Mouse (Mus musculus) T-cell, adult 2 months (primary cell): ENCODE results near the gene 2610028H24Rik.

Experiments
- DNase-seq: peaks from one replicate; pipeline ENCODE4 v3.0.0; 2022; ENCODE audit warnings: low spot score

2610028H24Rik gene

DNA sequence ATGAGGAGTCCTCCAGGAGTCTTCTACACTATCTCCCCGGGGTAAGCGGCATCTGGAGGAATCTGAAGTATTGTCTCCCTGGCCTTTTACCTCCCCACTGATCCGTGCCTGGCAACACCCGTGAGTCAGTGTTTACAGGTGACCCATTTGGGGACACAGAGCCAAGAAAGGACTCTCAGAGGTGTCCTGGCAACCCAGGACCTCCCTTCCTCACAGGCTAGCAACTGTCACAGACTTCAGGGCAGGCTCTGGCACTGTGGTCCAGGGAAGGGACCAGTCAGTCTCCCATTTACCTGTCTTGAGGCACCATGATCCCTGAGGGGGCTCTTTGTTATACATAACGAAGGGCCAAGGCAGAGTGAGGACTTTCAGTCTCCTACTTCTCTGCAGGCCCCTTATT is at the start of gene 2610028H24Rik:
Gene 2610028H24Rik (plus strand): TSS at position 231 of the 400 bp plus-strand sequence.
- DNase-seq = no peak

DNA sequence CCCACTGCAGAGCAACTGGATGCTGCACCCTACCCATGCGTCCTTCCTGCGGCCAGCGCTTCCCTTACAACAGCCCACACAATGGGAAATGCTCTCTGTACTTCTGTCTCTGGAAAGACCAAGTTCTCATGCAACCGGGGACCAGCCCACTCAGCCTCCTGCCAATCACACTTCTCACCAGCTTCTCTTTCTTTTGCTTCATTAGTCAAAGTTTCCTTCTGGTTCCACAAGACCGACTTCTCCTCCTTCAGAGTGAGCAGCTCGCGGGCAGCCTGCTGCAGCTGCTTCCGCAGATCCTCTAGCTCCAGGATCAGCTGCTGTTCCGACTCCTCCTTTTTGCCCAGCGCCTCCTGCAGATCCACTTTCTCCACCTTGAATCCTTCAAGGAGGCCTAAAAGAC is 40.4 kb upstream of the 2610028H24Rik start:
- DNase-seq = no peak

DNA sequence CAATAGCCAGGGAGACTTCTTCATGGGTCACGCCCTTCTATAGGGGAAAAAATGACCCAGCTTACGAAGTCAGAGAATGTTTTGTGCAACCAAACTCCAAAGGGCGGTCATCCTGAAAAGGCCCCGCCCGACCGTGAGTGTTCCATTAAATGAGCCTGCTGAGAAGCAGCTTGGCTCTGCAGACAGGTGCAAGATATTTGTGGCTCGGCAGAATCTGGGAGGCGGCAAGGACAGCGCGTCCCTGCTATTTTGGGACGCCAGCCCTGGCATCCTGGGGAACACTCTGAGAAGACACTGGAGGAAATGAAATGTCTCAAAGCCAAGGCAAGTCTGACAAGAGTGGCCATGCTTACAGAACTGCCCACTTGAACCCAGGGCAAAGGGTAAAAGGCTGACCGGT is 32.1 kb upstream of the 2610028H24Rik start:
- no peak for DNase-seq

DNA sequence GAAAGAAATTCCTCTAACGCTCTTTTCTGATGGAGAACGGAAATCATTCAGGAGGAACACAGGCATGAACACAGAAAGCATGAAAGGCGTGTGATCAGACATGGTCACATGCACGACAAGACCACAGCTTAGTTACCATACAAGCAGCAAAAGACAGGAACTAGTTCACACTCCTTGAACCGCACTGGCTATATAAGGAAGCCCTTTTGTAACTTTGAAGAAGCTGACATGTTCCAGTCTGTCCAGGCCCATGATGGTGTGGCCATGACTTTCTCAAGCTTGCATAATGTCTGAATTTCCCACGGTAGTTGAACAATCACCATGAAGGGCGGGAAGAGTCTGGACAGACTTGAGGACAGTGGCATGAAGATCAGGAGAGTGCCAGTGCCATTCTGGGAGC is 23.2 kb upstream of the 2610028H24Rik start:
- no peak for DNase-seq

DNA sequence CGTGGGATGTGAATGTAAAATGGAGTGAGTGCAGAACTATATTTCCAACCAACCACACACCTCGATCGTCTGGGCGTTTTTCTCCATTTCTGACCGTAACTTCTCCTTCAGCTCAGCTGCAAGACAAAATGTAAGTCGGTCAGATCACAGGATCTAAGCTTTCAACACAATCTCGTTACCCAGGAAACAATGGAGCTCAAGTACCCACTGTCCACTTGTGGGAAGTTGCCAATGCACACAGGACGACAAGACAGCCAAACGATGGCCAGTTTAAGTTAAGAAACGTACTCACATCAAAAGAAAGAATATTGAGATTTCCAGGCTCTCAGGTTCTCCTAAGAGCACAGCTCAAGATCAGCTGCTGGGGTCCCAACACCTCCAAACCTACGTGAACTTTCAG is 15.0 kb upstream of the 2610028H24Rik start:
- DNase-seq = no peak

DNA sequence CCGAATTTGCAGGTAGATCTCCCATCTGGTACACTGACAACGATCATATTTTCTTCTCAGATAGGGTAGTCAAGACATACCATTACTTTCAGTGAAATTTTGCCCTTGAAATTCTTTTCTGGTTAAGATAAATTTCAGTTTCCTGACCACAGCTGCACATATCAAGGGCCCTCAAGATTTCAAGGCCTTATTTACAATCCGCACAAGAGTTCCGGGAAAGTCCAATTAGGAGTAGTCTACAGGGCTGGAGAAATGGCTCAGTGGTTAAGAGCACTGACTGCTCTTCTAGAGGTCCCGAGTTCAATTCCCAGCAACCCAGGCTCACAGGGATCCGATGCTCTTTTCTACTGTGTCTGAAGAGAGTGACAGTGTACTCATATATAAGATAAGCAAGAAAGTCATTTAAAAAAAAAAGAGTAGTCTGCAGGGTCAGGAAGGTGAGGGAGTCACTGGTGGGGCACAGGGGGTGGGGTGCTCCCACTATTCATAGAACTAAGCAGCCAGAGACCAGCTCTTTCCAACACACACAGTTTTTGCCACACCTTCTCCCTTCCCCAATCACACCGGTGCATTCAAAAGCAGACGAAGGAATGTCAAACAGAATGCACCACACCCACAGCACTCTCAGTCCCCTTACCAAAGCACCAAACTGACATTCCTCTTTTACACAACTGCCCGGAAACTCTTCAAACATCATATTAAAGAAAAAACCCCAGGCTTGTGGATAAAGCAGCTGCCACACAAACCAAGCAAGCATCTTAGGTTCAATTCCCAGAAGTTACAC is 9.6 kb upstream of the 2610028H24Rik start:
- no peak for DNase-seq

DNA sequence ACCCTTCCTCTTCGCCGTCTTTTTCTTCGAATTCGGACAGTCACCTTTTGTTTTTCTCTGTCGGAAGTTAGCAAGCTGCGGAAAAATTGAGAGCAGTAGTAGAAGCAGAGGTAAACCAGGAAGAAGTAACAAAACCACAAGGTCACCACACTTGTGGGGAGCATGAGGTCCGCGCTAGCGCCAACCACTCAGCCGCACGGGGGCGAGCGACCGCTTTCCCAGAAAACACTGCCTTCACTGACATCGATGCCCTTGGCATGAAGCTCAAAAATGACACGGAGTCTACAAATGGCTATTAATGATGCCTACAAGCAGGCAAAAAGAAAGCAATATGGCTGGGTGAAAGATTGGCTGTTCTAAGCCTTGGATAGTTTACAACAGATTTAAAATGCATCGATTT is 8.6 kb upstream of the 2610028H24Rik start, which contains the start of gene AC141477.1:
Gene AC141477.1 (minus strand): TSS at position 164 of the 400 bp plus-strand sequence.
- no peak for DNase-seq

DNA sequence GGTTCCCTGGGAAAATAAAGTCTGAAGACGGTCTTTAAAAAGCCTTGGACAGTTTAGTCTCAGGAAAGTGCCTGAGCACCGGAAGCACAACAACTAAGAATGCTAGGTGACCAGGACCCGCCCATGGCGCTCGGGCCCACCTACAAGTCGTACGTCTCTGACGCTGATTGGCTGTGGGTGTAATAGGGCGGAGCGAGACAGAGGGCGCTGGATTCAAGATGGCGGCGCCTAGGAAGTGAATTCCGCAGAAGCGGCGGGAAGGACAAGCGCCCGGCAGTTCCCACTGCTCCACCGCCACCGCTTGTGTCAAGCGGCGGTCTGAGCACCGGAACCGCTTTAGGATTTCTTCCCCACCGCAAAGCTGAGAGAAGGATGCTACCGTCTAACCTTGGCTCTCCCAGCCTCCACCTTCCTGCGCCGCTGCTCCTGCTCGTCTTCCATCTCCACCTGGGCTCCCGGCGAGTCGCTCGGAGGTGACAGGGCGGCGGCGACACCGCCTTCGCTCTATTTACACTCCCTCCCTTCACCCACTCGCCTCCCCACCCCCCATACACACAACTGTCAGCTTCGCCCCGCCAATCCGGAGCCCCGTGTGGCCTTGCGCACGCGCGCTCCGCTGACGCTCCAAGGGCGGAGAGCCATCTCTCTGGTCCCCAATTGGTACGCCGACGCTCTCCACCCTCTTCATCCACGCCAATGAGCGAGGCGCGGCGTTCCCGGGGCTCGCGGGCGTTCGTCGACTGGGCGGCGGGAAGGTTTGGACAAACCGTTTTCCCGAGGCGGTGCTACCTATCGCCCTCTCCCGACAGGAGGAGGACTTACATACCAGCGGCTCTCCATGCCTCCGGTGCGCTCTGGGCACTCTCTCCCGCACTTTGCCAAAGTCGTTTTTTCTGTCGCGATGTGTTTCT is 6.4 kb upstream of the 2610028H24Rik start, which contains the start of gene Pcnt:
Gene Pcnt (minus strand): TSS at position 609 of the 911 bp plus-strand sequence.
- DNase-seq = peak; percentile 97

DNA sequence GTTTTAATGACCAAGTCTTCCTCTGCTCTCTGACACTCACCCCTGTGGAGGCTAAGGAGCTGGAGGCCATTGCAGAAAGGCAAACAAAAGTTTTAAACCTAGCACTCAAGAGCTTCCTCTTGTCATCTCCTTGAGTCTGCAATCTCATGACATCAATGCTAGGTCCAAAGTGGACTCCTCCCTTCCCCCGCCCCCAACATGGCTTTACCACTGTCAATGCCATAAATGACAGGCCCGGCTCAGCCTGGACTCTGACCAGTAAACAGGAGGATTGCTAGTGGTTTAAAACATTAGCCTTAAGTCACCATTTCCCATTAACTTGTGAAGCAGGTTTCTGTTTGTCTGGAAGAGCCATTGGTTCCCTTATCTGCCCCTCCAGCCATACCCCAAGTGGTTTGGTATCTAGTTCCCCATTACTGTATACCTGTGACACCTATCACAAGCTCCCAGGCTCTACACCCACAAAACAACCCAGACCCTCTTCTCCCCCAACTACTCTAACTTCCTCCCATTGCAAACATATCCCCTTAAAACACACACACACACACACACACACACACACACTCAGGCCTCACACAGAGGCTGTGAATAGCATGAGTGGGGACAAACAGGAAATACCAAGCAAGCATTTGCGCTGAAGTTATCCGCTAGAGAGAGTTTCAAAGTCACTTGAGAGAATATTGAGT is 2.7 kb upstream of the 2610028H24Rik start:
- DNase-seq = no peak

DNA sequence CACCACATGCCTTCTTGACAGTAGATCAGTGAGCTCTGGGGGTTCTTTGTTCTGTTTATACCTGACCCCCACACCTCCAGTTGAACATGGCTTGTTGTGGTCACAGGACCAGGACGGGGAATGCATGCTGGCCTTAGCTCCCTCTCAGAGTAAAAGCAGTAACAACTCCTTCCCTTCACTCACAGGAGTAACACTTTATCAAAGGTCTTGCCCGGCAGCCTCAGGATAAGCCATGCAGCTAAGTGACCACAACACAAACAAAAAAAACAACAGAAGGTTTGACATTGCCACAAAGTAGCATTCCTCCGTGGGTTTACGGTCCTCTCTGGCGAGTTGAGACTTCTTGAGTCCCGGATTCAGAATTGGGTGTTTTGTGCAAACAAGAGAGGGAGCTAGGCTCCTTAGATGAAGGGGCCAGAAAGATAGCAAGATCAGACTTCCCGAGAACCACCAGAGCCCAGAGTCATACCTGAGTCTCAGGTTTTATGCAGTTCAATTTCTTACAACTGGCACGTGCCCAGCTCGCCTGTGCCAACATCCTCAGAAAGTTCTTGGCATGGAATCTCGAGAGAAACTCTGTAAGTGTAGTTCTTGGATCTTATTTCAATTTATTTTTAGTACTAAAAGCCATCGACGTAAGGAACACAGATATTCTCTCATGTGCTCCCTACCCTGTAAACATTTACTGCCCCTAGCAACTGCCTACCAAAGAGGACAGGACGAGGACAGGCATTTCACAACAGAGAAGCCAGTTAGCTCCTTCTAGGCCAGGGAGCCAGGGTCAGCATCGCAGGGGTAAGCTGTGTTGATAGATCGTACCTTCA is 1.3 kb upstream of the 2610028H24Rik start:
- no peak for DNase-seq

DNA sequence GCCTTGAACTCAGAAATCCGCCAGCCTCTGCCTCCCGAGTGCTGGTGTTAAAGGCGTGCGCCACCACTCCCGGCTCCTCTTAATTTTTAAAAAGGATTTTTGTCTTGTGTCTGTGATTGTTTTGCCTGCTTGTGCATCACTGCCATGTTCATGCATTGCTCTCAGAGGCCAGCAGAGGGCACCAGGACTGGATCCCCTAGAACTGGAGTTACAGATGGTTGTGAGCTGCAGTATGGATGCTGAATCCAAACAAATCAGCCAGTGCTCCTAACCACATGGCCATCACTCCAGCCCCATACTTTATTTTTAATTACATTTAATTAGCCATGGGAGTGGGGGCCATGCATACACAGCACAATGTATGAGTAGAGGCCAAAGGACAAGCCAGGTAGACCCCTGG is 6.4 kb downstream of the 2610028H24Rik start:
- peak; percentile 49 for DNase-seq

DNA sequence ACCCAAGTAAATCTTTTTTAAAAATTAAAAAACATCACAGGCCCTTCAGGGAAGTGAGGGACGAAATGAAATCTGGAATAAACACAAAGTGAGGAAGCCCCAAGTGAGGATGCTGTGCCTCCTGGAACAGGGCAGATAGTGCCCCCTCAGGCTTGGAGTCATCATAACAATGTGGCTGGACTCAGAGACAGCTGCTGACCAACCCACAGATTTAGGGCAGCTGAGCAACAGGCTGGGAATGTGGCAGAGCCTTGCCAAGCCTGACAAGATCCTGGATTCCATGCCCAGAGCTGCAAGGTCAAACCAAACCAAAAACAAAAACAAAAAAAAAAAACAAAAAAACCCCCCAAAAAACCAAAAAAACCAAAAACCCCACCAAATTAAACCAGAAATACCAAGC is 12.4 kb downstream of the 2610028H24Rik start:
- DNase-seq = no peak

DNA sequence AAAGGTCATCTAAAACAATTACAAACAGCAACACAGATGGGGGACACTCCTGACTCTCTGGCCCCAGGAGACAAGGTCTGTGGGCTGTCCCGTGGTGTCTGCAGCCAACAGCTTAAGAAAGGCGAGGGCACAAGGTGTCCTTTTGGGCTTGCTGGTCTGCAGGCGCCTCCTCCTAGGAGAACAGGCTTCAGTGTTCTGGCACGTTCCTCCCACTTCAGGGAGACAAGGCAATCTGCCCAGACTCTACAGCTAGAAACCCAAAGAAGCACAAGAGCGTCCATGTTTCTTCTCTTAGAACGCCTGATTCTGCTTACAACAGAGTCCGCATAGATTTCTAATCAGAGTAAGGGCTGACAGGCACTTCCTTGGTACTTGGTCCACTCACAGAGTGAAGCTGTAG is 13.4 kb downstream of the 2610028H24Rik start:
- DNase-seq = no peak

DNA sequence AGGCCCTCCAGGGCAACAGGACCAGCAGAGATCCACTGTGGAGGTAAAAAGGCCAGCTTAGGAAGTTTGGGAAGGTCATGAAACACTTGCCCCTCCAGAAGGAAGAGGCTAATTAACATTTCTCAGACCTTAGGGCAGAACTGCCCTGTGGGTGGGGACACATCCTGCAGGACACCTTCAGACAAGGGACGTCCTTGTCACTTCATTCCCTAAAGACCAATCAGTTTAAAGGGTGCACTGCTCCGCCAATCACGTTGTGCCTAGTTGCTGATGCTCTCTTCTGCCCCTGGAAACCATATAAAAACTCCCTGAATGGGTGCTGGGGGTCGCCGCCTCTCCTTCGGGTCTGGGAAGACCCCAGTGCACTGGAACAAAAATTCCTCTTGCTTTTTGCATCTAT is 13.8 kb downstream of the 2610028H24Rik start:
- DNase-seq = no peak

DNA sequence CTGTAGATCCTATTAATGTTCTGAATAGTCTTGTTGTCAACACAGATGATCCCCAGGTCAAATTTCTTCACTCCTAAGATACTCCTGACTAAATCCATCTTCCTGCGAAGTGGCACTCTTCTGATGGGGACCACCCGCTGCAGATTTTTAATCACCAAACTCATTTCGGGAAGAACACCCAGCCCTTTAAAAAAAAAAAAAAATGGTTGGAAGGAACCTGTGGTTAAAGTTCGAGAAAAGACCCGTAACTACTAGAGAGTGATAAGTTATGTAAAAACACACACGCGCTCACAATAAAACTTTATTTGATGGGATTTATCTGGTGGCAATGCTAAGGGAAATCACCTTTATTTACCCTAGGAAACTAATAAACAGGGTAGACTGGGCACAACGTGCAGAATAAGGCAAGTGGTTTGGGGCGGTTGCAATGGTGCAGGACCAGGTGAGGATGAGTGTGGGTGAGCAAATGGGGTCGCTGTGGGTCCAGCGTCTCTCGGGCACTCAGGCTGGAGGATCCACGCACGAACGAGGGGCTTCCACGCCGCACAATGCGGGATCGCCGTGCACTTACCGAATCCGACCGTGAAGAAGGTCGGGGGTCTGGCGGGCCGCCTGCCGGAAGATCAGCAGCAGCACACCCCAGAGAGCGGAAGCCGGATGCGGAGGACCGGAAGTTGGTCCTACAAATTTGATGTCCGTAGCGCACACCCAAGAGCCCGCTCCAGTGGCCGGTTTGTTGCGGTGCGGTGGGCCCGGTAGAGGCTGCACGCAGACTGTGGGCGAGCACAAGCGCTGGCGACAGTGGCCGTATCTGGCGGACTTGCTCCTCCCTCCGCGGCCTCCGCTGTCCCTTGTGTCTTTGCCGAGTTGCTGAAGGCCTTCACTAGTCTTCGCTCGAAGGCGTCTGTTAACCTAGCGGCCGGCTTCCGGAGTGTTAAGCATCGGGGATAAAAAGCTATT is 19.6 kb downstream of the 2610028H24Rik start, which contains the start of the genes Mcm3ap and Ybey:
Gene Mcm3ap (plus strand): TSS at position 725 of the 960 bp plus-strand sequence.
Gene Ybey (minus strand): TSS at position 912 of the 960 bp plus-strand sequence.
- peak; percentile 86 for DNase-seq

DNA sequence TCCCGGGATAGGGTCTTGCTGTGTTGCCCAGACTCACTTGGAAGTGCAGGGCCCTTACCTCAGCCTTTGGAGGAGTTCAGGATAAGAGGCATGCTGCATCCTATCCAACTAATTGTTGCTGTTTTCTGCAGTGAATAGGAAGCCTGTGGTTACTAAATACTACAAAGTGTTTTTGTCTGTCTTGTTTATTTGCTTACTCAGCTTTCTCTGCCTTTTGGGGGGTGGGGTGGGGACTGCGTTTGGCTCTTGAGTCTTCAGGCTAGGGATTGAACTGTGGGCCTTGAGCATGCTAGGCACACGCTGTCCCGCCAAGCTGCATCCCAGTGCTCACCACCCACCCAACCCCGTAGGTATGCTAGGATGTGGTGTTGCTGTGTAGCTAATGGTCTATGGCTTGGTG is 24.9 kb downstream of the 2610028H24Rik start:
- DNase-seq = no peak

DNA sequence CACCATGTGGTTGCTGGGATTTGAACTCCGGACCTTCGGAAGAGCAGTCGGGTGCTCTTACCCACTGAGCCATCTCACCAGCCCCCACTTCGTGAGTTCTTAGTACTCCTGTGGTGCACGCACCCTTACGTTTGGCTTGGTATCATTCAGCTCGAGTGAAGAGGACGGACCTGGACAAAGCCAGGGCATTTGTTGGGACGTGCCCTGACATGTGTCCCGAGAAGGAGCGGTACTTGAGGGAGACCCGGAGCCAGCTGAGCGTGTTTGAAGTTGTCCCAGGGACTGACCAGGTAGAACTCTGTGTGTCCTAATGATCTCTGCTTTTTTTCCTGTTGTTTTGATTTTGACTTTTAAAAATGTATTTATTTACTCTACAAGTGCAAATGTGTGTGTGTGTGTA is 32.0 kb downstream of the 2610028H24Rik start:
- no peak for DNase-seq

DNA sequence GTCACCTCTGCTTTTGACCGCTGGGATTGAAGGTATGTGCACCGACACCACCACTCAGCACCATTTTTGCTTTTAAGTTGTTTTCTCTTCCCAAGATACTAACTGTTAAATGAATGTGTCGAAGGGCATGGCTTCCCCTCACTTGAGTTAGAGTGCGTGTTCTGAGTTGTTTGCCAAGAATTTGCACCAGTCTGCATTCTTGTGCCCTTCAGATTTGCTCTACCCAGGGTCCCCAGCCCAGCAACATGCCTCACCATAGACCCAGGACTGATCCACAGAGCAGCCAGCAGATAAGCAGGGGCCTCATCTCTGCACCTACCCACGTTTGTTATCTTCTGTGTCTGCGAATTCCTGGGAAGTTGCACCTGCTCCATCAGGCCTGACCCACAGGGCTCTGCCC is 32.6 kb downstream of the 2610028H24Rik start:
- DNase-seq = no peak

DNA sequence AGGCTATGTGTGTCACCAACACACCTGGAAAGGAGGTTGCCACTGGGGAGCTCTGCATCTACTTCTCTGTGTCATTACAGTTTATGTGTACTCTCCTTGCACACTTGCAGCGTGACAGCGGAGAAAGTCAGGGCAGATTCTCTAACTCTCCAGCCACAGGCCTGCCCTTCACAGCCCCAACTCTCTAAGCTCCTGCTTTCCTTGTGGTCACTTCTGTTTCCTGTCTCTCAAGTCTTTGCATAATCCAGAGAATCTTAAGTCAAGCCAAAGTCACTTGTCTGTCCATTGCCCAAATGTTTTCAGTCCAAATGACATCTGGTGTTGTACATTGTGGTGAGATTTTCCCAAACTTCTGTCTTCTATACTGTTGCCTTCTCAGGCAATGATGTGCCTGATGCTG is 37.4 kb downstream of the 2610028H24Rik start:
- DNase-seq = no peak

DNA sequence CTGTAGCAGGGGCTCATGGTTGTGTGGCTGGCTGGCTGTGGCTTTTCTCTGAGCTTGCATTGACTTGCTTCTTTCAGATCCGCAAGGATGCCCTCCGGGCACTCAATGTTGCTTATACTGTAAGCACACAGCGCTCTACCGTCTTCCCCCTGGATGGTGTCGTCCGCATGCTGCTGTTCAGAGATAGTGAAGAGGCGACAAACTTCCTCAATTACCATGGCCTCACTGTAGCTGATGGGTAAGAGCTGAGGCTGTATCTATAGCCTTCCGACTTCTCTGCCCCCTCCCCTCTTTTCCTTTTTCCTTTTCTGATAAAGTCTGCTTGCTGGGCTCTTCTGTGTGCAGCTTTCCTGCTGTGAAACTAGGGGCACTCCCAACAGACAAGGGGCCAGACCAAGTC is 39.4 kb downstream of the 2610028H24Rik start:
- no peak for DNase-seq
